Mouse (Mus musculus): ENCODE data around the gene 9130019O22Rik. TPM values are rescaled to one million over a fixed set of nuclear protein-coding genes. Genes with fewer than 3 reads are reported as not detected.
A peak's percentile ranks its signal among the peaks of the same experiment; 100 is the strongest.
"Not testable (repeated sequence)": the region's sequence is repeated elsewhere in the genome, so short reads cannot be mapped to it uniquely, and the experiment has no call there.

The 9130019O22Rik gene
- total RNA-seq (2015; ENCODE audit: low replicate concordance), result 1.1 TPM in 1 of 2 replicates, not detected in the other
- total RNA-seq (2017; ENCODE audit: low replicate concordance), result 0.26 TPM in 1 of 2 replicates, not detected in the other

GRCm38 (mm10) chr7:127386641-127387392, at the start of gene 9130019O22Rik:
9130019O22Rik (minus strand) TSS chr7:127387166.
- peak; percentile 90 for ATAC-seq (replicated peaks; ENCODE audit: low FRiP score, poor library complexity, severe bottlenecking)

GRCm38 (mm10) chr7:127435206-127435605, 48.2 kb upstream of the 9130019O22Rik start:
- no peak for ATAC-seq (replicated peaks; ENCODE audit: low FRiP score, poor library complexity, severe bottlenecking)

- no peak for ATAC-seq (replicated peaks; ENCODE audit: low FRiP score, poor library complexity, severe bottlenecking)
Measured at GRCm38 (mm10) chr7:127426354-127426753, 39.4 kb upstream of the 9130019O22Rik start.

- no peak for ATAC-seq (replicated peaks; ENCODE audit: low FRiP score, poor library complexity, severe bottlenecking)
Measured at GRCm38 (mm10) chr7:127425911-127426310, 38.9 kb upstream of the 9130019O22Rik start.

- ATAC-seq (replicated peaks; ENCODE audit: low FRiP score, poor library complexity, severe bottlenecking), result no peak
Measured at GRCm38 (mm10) chr7:127425291-127425690, 38.3 kb upstream of the 9130019O22Rik start.

GRCm38 (mm10) chr7:127422247-127422646, 35.3 kb upstream of the 9130019O22Rik start:
- peak; percentile 62 for ATAC-seq (replicated peaks; ENCODE audit: low FRiP score, poor library complexity, severe bottlenecking)

GRCm38 (mm10) chr7:127421388-127422191, 34.6 kb upstream of the 9130019O22Rik start, which contains the start of gene Zfp688:
Zfp688 (minus strand) TSS chr7:127422068.
- peak; percentile 95 for ATAC-seq (replicated peaks; ENCODE audit: low FRiP score, poor library complexity, severe bottlenecking)

- no peak for ATAC-seq (replicated peaks; ENCODE audit: low FRiP score, poor library complexity, severe bottlenecking)
Measured at GRCm38 (mm10) chr7:127411418-127411817, 24.5 kb upstream of the 9130019O22Rik start.

- peak; percentile 75 for ATAC-seq (replicated peaks; ENCODE audit: low FRiP score, poor library complexity, severe bottlenecking)
Measured at GRCm38 (mm10) chr7:127406002-127406987, 19.3 kb upstream of the 9130019O22Rik start, which contains the start of gene Zfp764. Zfp764 (minus strand) TSS chr7:127406822.

GRCm38 (mm10) chr7:127404101-127404500, 17.1 kb upstream of the 9130019O22Rik start:
- not testable (repeated sequence) for ATAC-seq (replicated peaks; ENCODE audit: low FRiP score, poor library complexity, severe bottlenecking)

GRCm38 (mm10) chr7:127402980-127403379, 16.0 kb upstream of the 9130019O22Rik start:
- 0 out of 2 replicates have a peak, but pooled peaks have one; percentile 27 for ATAC-seq (replicated peaks; ENCODE audit: low FRiP score, poor library complexity, severe bottlenecking)

GRCm38 (mm10) chr7:127400355-127400754, 13.4 kb upstream of the 9130019O22Rik start:
- no peak for ATAC-seq (replicated peaks; ENCODE audit: low FRiP score, poor library complexity, severe bottlenecking)

- no peak for ATAC-seq (replicated peaks; ENCODE audit: low FRiP score, poor library complexity, severe bottlenecking)
Measured at GRCm38 (mm10) chr7:127393944-127394333, 7.0 kb upstream of the 9130019O22Rik start.

- ATAC-seq (replicated peaks; ENCODE audit: low FRiP score, poor library complexity, severe bottlenecking), result peak; percentile 73
Measured at GRCm38 (mm10) chr7:127393157-127393943, 6.4 kb upstream of the 9130019O22Rik start, which contains the start of gene E430018J23Rik. E430018J23Rik (minus strand) TSS chr7:127393629.

- no peak for ATAC-seq (replicated peaks; ENCODE audit: low FRiP score, poor library complexity, severe bottlenecking)
Measured at GRCm38 (mm10) chr7:127392251-127392824, 5.4 kb upstream of the 9130019O22Rik start.

- ATAC-seq (replicated peaks; ENCODE audit: low FRiP score, poor library complexity, severe bottlenecking), result no peak
Measured at GRCm38 (mm10) chr7:127391538-127391937, 4.6 kb upstream of the 9130019O22Rik start.

- ATAC-seq (replicated peaks; ENCODE audit: low FRiP score, poor library complexity, severe bottlenecking), result no peak
Measured at GRCm38 (mm10) chr7:127390306-127390705, 3.3 kb upstream of the 9130019O22Rik start.

- ATAC-seq (replicated peaks; ENCODE audit: low FRiP score, poor library complexity, severe bottlenecking), result not testable (repeated sequence)
Measured at GRCm38 (mm10) chr7:127388201-127388600, 1.2 kb upstream of the 9130019O22Rik start.

All from erythroid progenitor cell, adult 5-6 weeks (primary cell).